Mouse (Mus musculus) lung, adult 18-20 months (tissue): Measurements from ENCODE around the gene Adgre1.
"Not testable (repeated sequence)": the region's sequence is repeated elsewhere in the genome, so short reads cannot be mapped to it uniquely, and the experiment has no call there.

Source experiments
- DNase-seq, 2 experiments: peaks; one replicate each; pipeline ENCODE4 v3.0.0; 2022; ENCODE audit warnings: mixed read lengths in 2 of 2

Adgre1 gene

DNA sequence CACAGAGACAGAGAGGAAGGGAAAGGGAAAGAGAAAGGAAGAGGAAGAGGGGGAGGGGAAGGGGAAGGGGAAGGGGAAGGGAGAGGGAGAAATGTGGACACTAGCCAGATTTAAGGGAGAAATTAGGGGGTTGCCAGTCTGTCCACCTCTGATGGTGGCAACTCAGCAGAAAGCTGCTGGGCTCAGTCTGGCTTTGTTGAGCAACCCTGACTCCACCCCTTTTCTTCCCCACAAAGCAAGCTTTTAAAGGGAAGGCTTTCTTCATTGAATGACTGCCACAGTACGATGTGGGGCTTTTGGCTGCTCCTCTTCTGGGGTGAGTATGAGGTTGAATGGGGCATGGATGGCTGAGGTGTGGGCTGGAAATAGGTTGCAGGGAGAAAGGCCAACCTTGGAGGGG lies at the start of gene Adgre1:
Gene Adgre1, plus strand, starts transcription at position 251 of the 400 bp plus-strand sequence.
- no peak for DNase-seq

DNA sequence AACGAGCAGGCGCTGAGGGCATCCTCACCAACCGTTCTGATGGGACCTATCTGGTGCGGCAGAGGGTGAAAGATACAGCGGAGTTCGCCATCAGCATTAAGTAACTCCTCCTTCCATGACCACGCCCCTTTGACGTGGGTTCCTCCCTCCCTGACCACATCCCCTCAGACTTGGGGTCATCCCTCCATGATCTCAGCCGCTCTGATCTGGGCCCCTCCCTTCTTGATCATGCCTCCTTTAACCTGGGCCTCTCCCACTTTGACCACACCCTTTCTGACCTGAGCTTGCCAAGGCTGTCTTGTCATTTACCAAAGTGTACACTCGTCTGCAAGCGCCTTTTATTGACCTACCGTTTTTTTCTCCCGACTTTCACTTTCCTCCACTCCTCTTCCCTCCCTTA lies 46.7 kb upstream of the Adgre1 start:
- peak; percentile 8 to 16 for DNase-seq

DNA sequence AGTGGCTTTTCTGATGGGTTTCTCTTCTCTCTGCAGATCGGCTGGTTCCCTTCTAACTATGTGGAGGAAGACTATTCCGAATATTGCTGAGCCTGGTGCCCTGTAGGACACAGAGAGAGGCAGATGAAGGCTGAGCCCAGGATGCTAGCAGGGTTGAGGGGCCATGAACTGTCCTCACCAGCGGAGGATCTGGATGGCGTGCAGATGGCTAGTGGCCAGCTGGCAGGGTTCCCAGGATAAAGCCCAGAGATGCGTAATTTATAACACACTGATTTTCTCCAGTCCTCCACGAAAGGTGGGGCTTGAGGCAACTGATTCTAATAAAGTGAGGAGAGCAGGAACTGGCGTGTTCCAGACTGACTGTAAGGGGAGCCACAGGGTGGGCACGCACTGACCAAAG lies 30.9 kb upstream of the Adgre1 start:
- DNase-seq: no peak

DNA sequence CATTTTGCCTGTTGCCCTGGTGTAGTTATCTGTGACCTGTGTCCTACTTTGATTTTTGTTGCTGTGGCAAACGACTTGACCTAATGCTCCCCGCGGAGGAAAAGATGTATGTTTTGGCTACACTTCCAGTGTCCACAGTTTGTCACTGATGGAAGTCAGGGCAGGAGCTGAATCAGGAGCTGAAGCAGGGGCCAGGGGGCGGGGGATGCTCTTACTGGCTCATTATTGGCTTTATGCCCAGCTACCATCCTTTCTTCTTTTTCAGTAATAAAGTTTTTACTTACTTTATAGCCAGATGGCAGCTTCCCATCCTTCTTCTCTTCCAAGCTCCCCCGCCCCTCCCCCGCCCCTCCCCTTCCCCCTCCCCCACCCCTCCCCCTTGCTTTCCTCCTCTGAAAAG lies 29.5 kb upstream of the Adgre1 start:
- no peak for DNase-seq

DNA sequence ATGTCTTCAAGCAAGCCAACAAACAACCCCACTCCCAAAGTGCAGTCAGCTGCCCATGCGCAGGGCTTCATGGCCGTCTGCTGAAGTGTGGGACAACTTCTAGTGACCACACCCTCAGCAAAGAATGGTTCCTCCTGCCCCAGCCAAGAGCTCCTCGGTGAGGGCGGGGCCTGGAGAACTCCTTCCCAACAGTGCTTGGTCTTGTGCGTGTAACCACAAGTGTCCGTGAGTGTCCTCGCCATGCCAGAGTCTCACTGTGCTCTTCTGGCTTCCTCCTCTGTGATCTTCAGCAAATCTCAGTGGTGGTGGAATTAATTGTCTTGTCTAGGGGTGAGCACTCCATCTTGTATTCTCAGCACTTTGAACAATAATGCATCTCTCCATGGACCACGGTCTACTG lies 27.5 kb upstream of the Adgre1 start:
- DNase-seq: peak; percentile 23 to 24

DNA sequence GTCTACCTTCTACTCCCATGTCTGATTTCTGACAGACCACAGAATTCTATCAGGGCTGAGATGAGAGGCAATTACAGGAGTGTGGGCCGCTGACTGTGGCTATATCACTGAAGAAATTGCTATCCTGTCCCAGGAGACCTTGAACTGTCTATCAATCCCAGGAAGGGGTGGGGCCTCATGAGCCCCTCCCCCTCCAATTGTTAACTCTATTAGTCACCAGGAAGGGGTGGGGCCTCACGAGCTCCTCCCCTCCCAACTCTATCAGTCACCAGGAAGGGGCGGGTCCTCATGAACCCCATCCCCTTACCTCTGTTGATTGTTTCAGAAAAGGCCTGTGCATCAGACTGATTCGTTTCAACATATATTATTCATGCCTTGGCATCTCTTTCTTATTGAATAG lies 26.2 kb upstream of the Adgre1 start:
- no peak for DNase-seq

DNA sequence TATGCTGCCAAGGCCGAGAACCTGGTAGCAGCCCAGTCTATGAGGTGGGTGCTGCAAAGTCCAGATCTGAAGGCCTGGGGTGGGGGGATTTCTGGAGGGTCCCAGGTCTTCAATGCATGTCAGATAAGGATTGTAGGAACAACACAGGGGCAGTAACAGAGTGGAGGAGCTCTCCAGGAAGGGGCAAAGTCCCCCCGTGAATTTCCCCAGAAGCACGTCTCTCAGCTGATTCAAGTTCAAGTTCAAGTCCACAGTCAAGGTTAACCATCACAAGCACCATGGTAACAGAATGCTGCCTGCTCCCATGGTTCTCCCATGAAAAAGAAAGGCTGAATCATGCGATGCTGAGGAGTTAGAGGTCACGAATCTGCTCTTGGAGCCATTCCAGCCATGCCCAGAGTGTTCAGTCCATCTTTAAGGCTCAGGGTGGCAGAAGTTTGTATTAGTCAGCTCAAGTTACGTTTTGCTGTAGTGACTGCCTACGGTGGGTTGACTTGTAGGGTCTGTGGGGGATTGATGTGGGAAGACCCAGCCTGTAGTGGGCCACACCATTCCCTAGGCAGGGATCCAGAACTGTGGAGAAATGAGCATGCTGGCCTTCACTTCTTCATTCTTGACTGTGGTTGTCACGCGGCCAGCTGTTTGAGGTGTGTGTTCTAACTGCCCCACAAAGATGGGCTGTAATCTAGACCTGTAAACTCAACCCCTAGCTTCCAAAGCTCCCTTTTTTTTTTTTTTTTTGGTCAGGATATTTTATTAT lies 24.3 kb upstream of the Adgre1 start:
- DNase-seq: no peak

DNA sequence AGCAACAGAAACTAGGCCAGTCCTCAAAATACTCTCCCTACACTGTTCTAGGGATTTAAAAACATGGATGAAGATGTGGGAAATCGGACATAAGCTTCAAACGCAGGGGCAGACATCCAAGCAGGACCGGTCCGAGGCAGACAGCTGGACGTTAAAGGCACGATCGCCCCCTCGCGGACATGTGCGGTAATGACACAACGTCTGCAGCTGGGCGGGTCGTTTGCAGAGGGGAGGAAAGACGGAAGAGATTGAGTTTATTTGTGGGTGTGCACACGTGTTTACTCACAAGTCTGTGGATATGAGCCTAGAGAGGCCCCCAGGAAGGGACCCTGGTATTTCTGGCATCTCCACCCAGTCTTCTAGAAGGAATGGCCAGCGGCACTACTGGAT lies 23.7 kb upstream of the Adgre1 start:
- DNase-seq: peak; percentile 78 to 84

DNA sequence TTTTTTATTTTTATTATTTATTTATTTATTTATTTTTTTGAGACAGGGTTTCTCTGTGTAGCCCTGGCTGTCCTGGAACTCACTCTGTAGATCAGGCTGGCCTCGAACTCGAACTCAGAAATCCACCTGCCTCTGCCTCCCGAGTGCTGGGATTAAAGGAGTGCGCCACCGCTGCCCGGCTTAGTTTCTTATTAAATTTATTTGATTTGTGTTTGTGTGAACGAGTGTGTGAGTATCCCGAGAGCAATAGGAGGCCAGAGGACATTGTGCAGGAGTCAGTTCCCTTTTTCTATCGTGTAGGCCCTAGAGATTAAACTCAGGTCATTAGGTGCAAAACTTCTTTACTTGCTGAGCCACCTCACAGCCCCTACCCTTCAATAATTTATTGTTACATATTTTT lies 23.3 kb upstream of the Adgre1 start:
- not testable (repeated sequence) for DNase-seq

DNA sequence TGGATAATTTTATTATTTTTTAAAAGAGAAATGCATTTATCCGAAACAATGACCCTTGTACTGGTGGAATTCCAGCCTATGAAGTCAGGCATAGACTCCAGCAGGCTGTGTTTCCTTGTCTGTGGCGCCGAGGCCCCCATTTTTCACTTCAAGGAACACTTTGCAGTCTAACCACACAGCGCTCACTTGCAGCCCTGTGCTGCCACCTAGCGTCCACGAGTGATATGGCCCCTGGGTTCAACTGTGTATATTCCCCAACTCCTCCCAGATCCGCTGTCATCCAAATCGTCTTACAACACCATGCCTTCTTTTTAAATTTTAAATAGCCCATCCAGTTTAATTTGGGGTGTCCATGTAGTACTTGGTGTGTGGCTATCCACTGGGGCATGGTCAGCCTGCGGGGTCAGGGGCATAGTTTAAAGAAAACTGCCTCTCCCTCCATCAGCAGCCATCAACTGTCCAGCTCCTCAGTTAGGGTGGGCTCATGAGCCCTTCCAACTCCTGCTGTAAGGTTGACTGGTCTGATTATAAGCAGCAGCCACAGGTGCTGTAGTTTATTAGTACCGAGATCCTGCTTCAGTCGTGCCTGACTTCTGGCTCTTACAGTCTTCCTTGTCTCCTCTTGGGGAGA lies 22.7 kb upstream of the Adgre1 start:
- DNase-seq: peak; percentile 82 to 84

DNA sequence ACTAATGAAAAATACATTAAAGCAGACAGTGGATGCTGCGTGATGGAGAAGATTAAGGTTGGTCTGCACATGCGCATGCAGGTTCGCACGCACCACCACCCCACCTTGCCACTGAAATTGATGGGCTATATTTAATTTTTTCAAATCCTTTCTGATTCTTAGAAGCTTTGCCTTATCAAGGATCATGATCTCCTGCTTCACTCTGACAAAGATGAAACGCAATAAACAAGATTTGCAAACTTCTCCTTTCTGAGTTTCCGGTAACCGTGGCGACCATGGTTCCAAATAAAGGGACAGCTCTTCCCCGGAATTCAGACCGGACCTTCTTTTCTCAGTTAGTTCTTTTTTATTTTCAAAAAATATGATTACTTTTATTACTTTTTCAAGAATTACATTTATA lies 20.5 kb upstream of the Adgre1 start:
- DNase-seq: peak in 1 of 2 experiments; percentile 22

DNA sequence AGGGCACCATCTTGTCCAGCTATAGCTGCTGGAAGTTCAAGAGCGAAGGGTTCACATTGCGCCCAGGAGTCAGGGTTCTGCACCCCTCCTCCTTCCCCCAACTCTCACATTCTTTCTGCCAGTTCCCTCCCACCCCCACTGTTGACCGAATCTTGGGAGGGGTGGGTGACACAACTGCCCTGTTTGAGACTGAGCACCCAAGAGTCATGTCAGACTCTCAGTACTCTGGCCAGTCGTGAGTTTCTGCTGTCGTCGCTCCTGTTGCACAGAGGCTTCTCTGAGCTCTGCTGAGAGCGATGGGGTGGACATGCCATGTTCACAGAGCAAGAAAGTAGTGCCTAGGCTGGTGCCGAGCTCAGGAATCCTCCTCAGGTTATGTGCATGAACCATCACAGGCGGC lies 19.2 kb upstream of the Adgre1 start:
- no peak for DNase-seq

DNA sequence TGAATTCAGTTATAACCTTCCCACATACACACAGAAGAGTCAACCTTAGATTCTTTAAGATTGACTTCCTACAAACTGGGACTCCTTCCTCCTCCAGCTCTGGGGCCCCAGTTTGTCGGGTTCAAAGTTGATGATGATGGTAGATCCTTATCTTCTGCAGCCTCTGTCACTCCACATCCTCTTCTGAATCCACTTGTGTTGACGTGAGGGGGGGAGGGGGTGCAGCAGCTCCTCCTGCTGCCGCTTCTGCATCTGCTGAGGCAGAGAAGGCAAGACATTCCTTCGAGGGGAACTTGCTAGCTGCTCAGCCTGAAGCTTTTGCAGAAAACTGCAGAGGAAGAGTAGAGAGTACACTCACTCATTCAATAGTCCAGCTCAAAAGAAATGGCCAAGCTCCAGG lies 16.9 kb upstream of the Adgre1 start:
- no peak for DNase-seq

DNA sequence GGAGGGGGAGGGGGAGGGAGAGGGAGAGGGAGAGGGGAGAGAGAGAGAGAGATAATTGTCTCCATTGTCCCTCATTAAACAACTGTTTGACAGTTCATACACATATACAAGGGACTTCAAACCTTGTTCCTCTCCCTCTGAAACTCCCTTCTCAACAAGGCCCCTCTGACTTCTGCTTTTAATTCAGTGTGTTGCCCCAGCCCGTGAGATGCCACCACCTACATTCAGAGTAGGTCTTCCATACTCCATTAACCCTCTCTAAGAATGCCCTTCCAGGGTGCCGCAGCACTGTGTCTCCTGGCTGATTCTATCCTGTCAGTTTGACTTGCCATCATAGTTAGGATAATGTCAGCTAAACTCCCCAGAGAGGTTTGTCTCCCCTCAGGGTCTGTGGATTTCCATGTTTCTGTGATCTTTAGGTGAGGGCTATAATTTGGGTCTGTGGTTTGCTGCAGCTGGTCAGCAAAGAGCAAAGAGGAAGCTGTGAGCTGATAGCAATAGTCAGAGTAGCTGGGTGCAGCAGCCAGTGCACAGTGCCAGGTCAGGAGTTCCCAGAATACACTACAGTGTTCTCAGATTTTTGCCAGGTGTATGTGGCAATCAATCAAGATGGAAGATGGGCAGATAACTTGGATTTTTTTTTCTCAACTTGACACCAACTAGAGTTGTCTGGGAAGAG lies 14.3 kb upstream of the Adgre1 start:
- DNase-seq: no peak

DNA sequence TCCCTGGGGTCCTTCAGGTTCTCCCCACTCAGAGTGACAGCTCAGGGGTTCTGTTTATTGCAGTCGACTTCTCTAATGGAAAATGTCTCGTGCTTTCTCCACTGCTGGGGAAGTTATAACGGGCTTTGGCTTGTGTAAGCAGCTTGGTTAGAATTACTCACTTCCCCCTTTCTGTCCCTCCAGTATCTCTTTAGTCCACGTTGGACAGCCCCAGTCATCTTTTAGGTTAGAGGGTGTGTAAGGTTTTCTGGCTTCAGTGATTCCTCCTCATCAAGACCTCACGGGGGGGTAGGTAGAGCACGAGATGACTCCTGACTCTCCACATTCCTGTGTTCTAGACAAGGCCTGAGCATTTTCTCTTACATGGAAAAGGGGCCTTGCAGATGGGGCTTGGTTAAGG lies 11.5 kb upstream of the Adgre1 start:
- peak; percentile 22 to 23 for DNase-seq

DNA sequence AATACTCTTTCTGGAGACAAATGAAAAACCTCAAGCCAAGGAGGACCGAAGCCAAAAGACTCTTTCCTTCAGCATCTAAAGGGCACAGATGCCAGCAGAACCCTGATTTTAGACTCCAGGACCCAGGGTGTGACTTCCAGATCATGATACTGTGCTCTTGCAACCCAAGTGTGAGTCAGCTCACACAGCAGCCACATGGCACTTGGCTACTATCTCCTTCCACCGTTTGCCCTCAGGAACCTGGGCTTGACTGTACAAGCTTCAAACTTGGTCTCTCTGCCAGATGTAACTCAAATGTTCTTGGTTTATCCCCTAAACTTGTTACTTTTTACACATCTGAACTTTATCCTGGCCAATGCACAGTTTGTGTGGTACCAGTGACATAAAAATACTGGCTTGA lies 10.7 kb upstream of the Adgre1 start:
- DNase-seq: no peak

DNA sequence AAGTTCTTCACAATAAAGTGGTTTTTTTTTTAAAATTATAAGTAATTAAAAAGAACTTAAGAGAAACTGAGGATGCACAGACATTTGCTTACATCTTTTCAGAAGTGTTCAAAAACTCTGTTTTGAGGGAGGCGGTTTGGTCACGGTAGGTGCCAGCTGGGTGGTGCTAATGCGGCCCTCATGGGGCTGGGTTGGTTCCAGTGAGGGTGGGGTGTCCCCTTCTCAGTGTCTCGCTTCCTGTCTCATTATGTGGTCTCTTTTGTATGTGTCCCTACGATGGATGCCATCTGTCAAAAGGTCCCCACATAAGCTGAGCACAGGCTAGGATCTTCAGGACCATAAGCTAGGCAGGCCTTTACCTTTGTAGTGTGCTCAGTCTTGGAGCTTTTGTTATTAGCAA lies 9.4 kb upstream of the Adgre1 start:
- no peak for DNase-seq

DNA sequence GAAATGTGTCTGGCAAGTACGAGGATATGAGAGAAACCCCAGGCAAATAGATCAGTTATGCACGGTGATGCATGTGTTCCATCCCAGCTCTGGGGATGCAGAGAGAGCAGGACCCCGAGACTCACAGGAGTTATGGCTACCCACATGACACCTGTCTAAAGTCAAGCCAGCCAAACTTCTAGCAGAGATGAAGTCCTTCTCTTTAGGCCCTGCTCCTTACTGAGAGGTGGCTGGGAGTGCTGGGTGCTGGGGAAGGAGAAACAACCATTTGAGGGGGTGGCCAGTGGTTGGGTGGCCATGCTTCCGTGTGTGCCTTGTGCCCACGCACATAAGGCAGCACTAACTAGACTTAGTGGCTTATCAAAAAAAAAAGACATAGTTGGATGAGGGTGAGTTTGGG lies 8.3 kb upstream of the Adgre1 start:
- no peak for DNase-seq

DNA sequence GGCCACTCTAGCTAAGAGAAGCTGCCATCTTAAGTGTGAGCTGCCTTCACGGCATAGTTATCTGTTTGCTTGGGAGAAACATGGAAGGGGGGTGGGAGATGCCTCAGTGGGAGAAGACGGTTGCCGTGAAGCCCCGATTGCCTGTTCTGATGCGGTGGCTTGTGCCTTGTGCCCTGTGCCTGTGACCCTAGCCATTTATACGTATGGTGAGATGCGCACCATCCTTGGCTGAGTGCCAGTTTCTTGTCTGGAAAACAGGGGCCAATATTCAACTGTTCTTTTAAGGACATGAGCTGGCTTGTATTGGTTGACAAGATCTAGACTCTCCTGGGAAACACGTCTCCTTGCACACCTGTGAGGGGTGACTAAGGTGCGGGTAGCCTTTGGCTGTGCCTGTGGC lies 7.4 kb upstream of the Adgre1 start:
- no peak for DNase-seq

DNA sequence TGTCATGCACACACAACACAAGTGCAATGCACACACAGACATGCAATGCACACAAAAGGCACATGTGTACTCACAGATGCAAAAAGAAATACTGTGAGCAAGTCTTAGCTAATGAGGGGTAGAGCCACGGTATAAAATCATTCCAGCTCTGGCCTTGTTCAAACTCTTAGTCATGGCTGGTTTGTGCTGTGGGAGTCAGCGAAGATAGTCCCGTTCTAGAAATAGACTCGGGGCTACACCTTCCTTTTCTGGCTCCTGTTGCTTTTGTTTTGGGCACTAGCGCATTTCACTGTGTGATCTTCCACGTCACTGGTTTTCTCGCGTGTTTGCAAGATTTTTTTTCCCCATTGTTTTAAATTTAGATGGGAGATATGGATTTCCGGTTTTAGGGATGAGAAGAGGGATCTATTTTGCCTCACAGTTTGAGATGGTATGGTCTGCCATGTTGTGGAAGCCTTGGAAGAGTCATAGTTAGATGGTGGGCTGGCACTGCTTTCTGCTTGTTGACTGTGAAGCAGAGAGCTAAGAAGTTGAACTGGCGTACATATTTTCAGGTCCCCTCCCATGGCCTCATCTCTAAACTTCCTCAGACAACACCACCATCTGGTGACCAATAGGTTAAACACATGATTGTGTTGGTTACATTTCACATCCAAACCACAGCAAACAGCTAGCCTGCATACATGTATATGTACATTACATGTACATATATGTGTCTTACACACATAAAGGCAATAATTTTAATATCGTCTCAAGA lies 1.2 kb downstream of the Adgre1 start:
- no peak for DNase-seq
